Mouse (Mus musculus): Measurements from ENCODE around the gene Mad2l1.

The Mad2l1 gene

GRCm38 (mm10) chr6:66535028-66535862 lies at the start of gene Mad2l1:
Mad2l1 (plus strand) TSS chr6:66535390.
- DNase-seq (ENCODE audit: low spot score) = peak; percentile 98

- no peak for DNase-seq (ENCODE audit: low spot score)
Observed at GRCm38 (mm10) chr6:66493685-66494084, 41.5 kb upstream of the Mad2l1 start.

GRCm38 (mm10) chr6:66516368-66516767 lies 18.8 kb upstream of the Mad2l1 start:
- DNase-seq (ENCODE audit: low spot score) = no peak

- DNase-seq (ENCODE audit: low spot score) = no peak
Observed at GRCm38 (mm10) chr6:66528386-66528785, 6.8 kb upstream of the Mad2l1 start.

- peak; percentile 59 for DNase-seq (ENCODE audit: low spot score)
Observed at GRCm38 (mm10) chr6:66533241-66533640, 1.9 kb upstream of the Mad2l1 start.

GRCm38 (mm10) chr6:66534366-66534941 lies 736 bp upstream of the Mad2l1 start:
- peak; percentile 14 for DNase-seq (ENCODE audit: low spot score)

- DNase-seq (ENCODE audit: low spot score) = no peak
Observed at GRCm38 (mm10) chr6:66535966-66536365, 776 bp downstream of the Mad2l1 start.

GRCm38 (mm10) chr6:66559996-66560395 lies 24.8 kb downstream of the Mad2l1 start, which contains the start of gene Vmn1r32:
Vmn1r32 (minus strand) TSS chr6:66560096.
- no peak for DNase-seq (ENCODE audit: low spot score)

GRCm38 (mm10) chr6:66595804-66596203 lies 60.6 kb downstream of the Mad2l1 start:
- no peak for DNase-seq (ENCODE audit: low spot score)
